Mouse (Mus musculus): Measurements from ENCODE around the gene 4930505A04Rik.

DNA sequence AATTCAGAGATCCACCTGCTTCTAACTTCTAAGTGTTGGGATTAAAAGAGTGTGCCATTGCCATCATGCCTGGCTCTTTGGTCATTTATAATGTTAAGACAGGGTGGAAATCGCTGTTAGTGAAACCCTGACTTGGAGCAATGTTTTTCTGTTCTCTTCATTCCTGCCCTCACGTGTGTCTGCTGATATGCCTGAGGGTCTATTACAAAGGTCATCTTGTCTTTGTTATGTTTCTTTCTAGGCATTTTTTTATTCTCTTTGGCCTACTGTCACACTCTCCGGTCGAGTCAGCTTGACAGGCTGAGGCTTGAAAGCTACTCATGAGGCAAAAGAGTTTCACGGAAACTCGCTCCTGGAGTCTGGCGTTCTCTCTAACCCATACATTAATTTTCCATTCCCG lies 27.9 kb downstream of the 4930505A04Rik start:
- TF ChIP-seq CTCF (IDR thresholded peaks at IDR 0.05; ENCODE audit: borderline replicate concordance, control insufficient read depth, extremely low read depth, insufficient read depth, low read length, poor library complexity) (no peak), POLR2A (IDR thresholded peaks at IDR 0.05; ENCODE audit: control insufficient read depth, extremely low read depth, insufficient read depth, low read length, poor library complexity) (no peak)

Measured in thymus, adult 2 months (tissue).